Mouse (Mus musculus): Measurements from ENCODE around the gene Cdc14a.

DNA sequence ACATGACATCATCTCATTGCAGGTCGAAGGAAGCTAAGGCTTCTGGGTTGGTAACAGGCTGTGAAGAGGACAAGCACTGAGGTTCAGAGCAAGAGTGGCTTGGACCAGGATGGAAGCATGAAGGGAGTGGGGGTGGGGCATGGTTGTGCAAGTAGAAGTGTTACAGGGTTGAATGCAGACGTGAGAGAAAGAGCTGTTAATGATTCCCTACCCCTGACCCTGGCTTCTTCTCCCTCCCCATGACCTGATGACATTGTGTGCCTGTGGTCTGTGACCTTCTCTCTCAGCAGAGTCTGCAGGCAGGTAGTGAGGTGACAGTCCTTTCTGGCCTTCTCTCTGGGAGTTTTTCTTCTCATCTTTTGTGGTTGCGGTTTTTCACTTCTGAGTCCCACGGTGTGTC is 187.0 kb downstream of the Cdc14a start:
- no peak for TF ChIP-seq TAL1 (conservative IDR thresholded peaks at IDR 0.05; ENCODE audit: low read depth, low read length)
- no peak for TF ChIP-seq CTCF (IDR thresholded peaks at IDR 0.05; ENCODE audit: low read depth, low read length)
- TF ChIP-seq POLR2AphosphoS5 (IDR thresholded peaks at IDR 0.05; ENCODE audit: insufficient replicate concordance, low read depth, low read length) = no peak
- no peak for TF ChIP-seq GATA1 (IDR thresholded peaks at IDR 0.05; ENCODE audit: borderline replicate concordance, low read length)

All from G1E (cell line).